ENCODE assay signal across 25 mouse cellular contexts in the genomic region with DNA sequence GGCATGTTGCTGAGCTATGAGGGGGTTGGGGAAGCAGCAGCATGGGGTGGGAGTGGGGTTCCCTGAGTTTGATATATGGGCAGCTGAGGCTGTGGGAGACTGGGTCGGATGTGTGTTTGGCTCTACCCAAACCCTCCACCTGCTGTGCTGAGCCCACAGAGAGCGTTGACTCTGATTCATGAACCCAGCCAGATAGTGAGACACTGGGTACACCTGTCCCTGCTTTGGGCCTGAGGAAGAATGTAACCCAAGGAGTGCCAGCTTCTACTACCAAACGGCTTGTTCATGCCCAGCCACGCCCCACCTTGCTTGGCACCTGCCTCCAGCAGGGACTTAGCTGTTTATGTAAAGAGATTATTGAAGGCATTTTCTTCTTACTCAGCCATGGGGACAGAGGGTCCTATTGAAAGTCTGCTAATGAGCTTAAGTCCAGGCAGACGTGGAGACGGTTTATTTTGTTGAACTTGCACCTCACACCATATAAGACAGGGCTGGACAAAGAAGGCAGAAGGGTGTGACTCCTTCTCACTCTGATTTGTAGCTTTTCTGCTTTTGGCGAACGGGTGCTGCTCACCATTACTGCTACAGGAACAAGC. TPM values are rescaled to one million over a fixed set of nuclear protein-coding genes. Genes with fewer than 3 reads are reported as not detected.
DNase-seq lines count a peak whose midpoint lies in the region; ATAC-seq and TF ChIP-seq lines count a peak whose summit lies in the region.
"Had no signal": no experiment of that assay in that cellular context is flagged by ENCODE, and none has a peak within 500 bp of the region (broad histone marks: within the 10 kb centered on the region; RNA-seq: fewer than 3 reads in every experiment).

No protein-coding gene starts in this region.

- no peak overlapping the region for H3ac ChIP-seq in myocyte (ENCODE audit: control insufficient read depth, insufficient read length)

- H3K4me2 ChIP-seq in embryonic facial prominence, embryonic 14.5 days (ENCODE audit: low read depth, low read length), result no peak overlapping the region
- no peak overlapping the region for H3K4me2 ChIP-seq in myocyte (ENCODE audit: low read depth)
- H3K4me2 ChIP-seq: embryonic facial prominence, embryonic 13.5 days; forebrain, embryonic 12.5 days had no signal

- peaks cover 9% of the 10 kb centered on the region for H3K4me1 ChIP-seq in embryonic facial prominence, embryonic 14.5 days (ENCODE audit: control insufficient read depth, insufficient read depth, low read length)
- peaks cover 29% of the 10 kb centered on the region for H3K4me1 ChIP-seq in embryonic facial prominence, embryonic 10.5 days

- H3K9ac ChIP-seq in embryonic facial prominence, embryonic 14.5 days (ENCODE audit: low read depth, low read length), result no peak overlapping the region
- H3K9ac ChIP-seq: embryonic facial prominence, embryonic 13.5 days; forebrain, embryonic 12.5 days had no signal

- peaks cover 13% of the 10 kb centered on the region for H3K79me2 ChIP-seq in myocyte (ENCODE audit: control insufficient read depth, insufficient read depth)

- H3K27ac ChIP-seq in embryonic facial prominence, embryonic 14.5 days (replicated peaks; ENCODE audit: low read depth, low read length), result no peak overlapping the region
- H3K27ac ChIP-seq in embryonic facial prominence, embryonic 10.5 days (replicated peaks), result no peak overlapping the region
- H3K27ac ChIP-seq: embryonic facial prominence, embryonic 13.5 days; forebrain, embryonic 10.5 days; forebrain, embryonic 12.5 days had no signal

- DNase-seq in embryonic facial prominence, embryonic 14.5 days (ENCODE audit: low spot score), result peak; percentile 33
- no peak for DNase-seq in embryonic facial prominence, embryonic 10.5 days (ENCODE audit: low spot score)
- DNase-seq in retina, adult 2 months (ENCODE audit: low read depth, low spot score), result peak; percentile 66
- no peak for DNase-seq in retina, embryonic 14.5 days (ENCODE audit: low spot score)
- DNase-seq in cerebellum, adult 11-12 months, result no peak
- DNase-seq in frontal cortex, postnatal 25 days (ENCODE audit: low spot score in 2 of 2), result no peak
- DNase-seq: adrenal gland, adult 8-10 months; adrenal gland, postnatal 14 days; adrenal gland, postnatal 36 days; B cell, adult 2 months; cerebellum, adult 11 months; cerebellum, adult 2 months; cerebellum, adult 9-10 months; cerebellum, postnatal 14 days had no signal

- no peaks in the 10 kb centered on the region for H3K27me3 ChIP-seq in embryonic facial prominence, embryonic 14.5 days (replicated peaks; ENCODE audit: control insufficient read depth, insufficient read depth, low read length)
- H3K27me3 ChIP-seq in embryonic facial prominence, embryonic 10.5 days (replicated peaks; ENCODE audit: low read depth, poor library complexity, severe bottlenecking), result no peaks in the 10 kb centered on the region
- H3K27me3 ChIP-seq in myocyte (ENCODE audit: control insufficient read depth, insufficient read depth, insufficient read length), result no peaks in the 10 kb centered on the region
- H3K27me3 ChIP-seq: CH12.LX; embryonic facial prominence, embryonic 13.5 days; forebrain, embryonic 12.5 days; Patski had no signal

- no peak overlapping the region for H3K4me3 ChIP-seq in embryonic facial prominence, embryonic 14.5 days (ENCODE audit: low read depth, low read length)
- H3K4me3 ChIP-seq in embryonic facial prominence, embryonic 10.5 days, result no peak overlapping the region
- H3K4me3 ChIP-seq in myocyte, result no peak overlapping the region
- H3K4me3 ChIP-seq: embryonic facial prominence, embryonic 13.5 days; forebrain, embryonic 10.5 days; forebrain, embryonic 12.5 days had no signal

- ATAC-seq in embryonic facial prominence, embryonic 14.5 days (ENCODE audit: low read depth), result peak; percentile 56; the same call in 1 of the 2 replicates
- ATAC-seq: activated CD4-positive, CD25-positive, alpha-beta regulatory T cell, adult 4 months; CD4-positive, CD25-positive, alpha-beta regulatory T cell, adult 4 months; forebrain, embryonic 14.5 days; forebrain, embryonic 16.5 days; Patski had no signal

- WGBS in embryonic facial prominence, embryonic 14.5 days, result 89% methylated on average over 8 of the region's 8 CpGs
- 90% methylated on average over 8 of the region's 8 CpGs for WGBS in embryonic facial prominence, embryonic 10.5 days

- no peak for TF ChIP-seq POLR2A in myocyte (IDR thresholded peaks at IDR 0.05; ENCODE audit: insufficient read length, low read depth)

- peaks cover 47% of the 10 kb centered on the region for H3K36me3 ChIP-seq in embryonic facial prominence, embryonic 14.5 days (ENCODE audit: control insufficient read depth, insufficient read depth, low read length)
- peaks cover 74% of the 10 kb centered on the region for H3K36me3 ChIP-seq in embryonic facial prominence, embryonic 10.5 days (replicated peaks)
- H3K36me3 ChIP-seq in myocyte (ENCODE audit: control insufficient read depth, insufficient read depth), result no peaks in the 10 kb centered on the region

- H3K9me3 ChIP-seq in embryonic facial prominence, embryonic 14.5 days (ENCODE audit: control insufficient read depth, low read length), result no peaks in the 10 kb centered on the region
- H3K9me3 ChIP-seq in embryonic facial prominence, embryonic 10.5 days, result no peaks in the 10 kb centered on the region
- H3K9me3 ChIP-seq: embryonic facial prominence, embryonic 13.5 days; forebrain, embryonic 10.5 days; forebrain, embryonic 12.5 days; G1E had no signal

TF ChIP-seq in myocyte, 11 proteins besides CTCF, POLR2A, EP300 and RAD21:
- TF ChIP-seq MYOD1 (IDR thresholded peaks at IDR 0.05; ENCODE audit: control insufficient read depth in 1 of 3, insufficient read length in 2 of 3, low read depth in 2 of 3) (peak in 1 of 3 experiments; percentile 76), TCF3 (IDR thresholded peaks at IDR 0.05; ENCODE audit: insufficient read length, low read depth) (peak; percentile 11), REST (IDR thresholded peaks at IDR 0.05; ENCODE audit: insufficient read depth, insufficient read length) (no peak), MYOG (IDR thresholded peaks at IDR 0.05; ENCODE audit: control insufficient read depth in 1 of 3, insufficient read depth in 1 of 3, insufficient read length in 2 of 3, low read depth in 2 of 3) (peak in 2 of 3 experiments; percentile 22 to 78), TCF12 (IDR thresholded peaks at IDR 0.05; ENCODE audit: insufficient read depth, poor library complexity, severe bottlenecking) (no peak)

RNA-seq across cellular contexts. Expression of a gene that starts 6.6 kb away (rescaled TPM):
- polyA plus RNA-seq in embryonic facial prominence, embryonic 14.5 days (2014; fragmentation: Nextera tagmentation; extraction: Ambion mirVana), result 27.8 and 31.8 TPM in 2 replicates
- polyA plus RNA-seq in embryonic facial prominence, embryonic 10.5 days (2016; fragmentation: Nextera tagmentation; extraction: Ambion mirVana), result 37.4 and 38.2 TPM in 2 replicates
- polyA plus RNA-seq in myocyte (2012; fragmentation: generic; extraction: Trizol), result 23.0 TPM

Comparison
In these comparisons a context has a peak if more than half of its experiments do, and no peak if none do; other contexts are left out.
1. DNase-seq: peak in embryonic facial prominence, embryonic 14.5 days (single experiment) and retina, adult 2 months (single experiment); none in embryonic facial prominence, embryonic 10.5 days (single experiment), retina, embryonic 14.5 days (single experiment), cerebellum, adult 11-12 months (single experiment) and frontal cortex, postnatal 25 days (0 of 2).